Mouse (Mus musculus) ovary, postnatal 36 days (tissue): Measurements from ENCODE around the gene Polr3h.
"Not testable (repeated sequence)": the region's sequence is repeated elsewhere in the genome, so short reads cannot be mapped to it uniquely, and the experiment has no call there.

ENCODE experiments used
- DNase-seq: peaks from one replicate; pipeline ENCODE4 v3.0.0; 2022; ENCODE audit warnings: low spot score, mixed read lengths

Gene Polr3h

DNA sequence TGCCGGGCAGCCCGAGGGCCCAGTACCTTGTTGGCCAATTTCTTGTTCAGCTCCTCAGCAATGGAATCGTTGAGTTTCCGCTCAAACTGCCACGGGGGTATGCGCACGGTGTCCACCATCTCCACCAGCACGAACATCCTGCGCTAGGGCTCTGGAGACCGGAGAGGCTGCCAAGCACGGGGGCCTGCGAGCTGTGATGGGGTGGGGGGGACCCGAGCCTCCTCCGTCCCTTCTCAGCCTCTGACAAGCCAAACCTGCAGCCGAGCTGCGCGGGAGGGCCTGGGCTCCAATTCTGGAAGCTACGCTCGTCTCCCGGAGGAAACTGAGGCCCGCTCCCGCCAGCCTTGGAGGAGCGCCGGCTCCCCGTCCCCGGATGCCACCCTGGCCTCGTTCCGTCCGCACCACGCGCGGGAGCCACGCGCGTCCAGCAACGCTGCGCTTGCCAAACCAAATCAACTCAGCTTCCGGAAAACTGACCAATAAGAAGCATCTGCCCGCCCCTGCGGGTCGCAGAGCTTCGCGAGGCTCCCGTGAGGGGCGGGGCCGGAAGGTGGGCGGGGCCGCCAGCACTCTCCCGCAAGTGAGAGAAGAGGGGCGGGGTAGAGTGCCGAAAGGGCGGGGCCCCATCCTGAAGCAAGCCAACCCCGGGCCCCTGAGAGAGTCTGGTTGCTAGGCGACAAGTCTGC lies at the start of gene Polr3h:
Gene Polr3h (minus strand): TSS at position 481 of the 686 bp plus-strand sequence.
- DNase-seq, result peak; percentile 93

- DNase-seq, result not testable (repeated sequence)
Observed at GRCm38 (mm10) chr15:81975156-81975555, 49.1 kb upstream of the Polr3h start.

GRCm38 (mm10) chr15:81970498-81970897 lies 44.5 kb upstream of the Polr3h start:
- DNase-seq, result not testable (repeated sequence)

- DNase-seq, result not testable (repeated sequence)
Observed at GRCm38 (mm10) chr15:81969635-81970034, 43.6 kb upstream of the Polr3h start.

- DNase-seq, result no peak
Observed at GRCm38 (mm10) chr15:81969173-81969572, 43.1 kb upstream of the Polr3h start.

GRCm38 (mm10) chr15:81968447-81968846 lies 42.4 kb upstream of the Polr3h start:
- DNase-seq, result no peak

GRCm38 (mm10) chr15:81967821-81968220 lies 41.8 kb upstream of the Polr3h start:
- no peak for DNase-seq

GRCm38 (mm10) chr15:81966062-81966829 lies 40.2 kb upstream of the Polr3h start:
- no peak for DNase-seq

- no peak for DNase-seq
Observed at GRCm38 (mm10) chr15:81964980-81965545, 39.0 kb upstream of the Polr3h start.

GRCm38 (mm10) chr15:81964262-81964661 lies 38.2 kb upstream of the Polr3h start:
- no peak for DNase-seq

DNA sequence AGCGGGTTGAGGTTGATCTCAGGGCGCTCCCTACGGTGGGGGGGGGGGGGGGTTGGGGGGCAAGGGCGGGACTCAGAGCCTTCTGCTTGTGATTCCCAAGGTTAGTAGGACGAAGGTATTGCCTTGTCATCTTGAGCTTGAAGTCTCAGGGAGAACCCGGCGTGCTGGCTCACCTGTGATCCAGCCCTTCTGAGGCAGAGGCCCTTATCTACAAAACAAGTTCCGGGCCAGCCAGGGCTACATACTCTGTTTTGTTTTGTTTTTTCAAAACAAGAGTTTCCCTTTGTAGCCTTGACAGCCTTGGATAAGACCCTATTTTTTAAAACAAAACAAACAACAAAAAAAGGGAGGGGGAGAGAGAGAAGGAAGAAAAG lies 35.0 kb upstream of the Polr3h start:
- no peak for DNase-seq

- DNase-seq, result peak; percentile 99
Observed at GRCm38 (mm10) chr15:81960171-81961077, 34.4 kb upstream of the Polr3h start, which contains the start of gene Pmm1. Gene Pmm1 (minus strand): TSS chr15:81960930.

GRCm38 (mm10) chr15:81958906-81959305 lies 32.9 kb upstream of the Polr3h start:
- no peak for DNase-seq

DNA sequence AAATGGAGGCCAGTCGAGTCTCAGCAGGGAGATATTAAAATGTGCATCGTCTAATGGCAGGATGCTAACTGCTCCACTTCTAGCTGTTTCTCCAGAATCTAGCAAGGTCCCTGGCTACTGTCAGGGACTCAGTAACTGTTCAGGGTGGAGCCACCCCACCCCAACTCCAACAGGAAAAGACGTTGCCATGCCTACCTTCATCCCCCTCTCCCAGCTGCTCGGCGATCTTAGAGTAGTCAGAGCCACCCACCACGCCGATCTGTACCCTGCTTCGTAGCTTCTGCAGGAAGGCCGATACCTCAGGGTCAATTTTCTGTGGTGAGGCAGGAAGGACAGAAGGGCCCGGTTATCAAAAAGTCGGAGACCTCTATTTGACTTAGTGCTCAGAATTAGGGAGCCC lies 31.6 kb upstream of the Polr3h start:
- DNase-seq, result no peak

- no peak for DNase-seq
Observed at GRCm38 (mm10) chr15:81956457-81956856, 30.4 kb upstream of the Polr3h start.

DNA sequence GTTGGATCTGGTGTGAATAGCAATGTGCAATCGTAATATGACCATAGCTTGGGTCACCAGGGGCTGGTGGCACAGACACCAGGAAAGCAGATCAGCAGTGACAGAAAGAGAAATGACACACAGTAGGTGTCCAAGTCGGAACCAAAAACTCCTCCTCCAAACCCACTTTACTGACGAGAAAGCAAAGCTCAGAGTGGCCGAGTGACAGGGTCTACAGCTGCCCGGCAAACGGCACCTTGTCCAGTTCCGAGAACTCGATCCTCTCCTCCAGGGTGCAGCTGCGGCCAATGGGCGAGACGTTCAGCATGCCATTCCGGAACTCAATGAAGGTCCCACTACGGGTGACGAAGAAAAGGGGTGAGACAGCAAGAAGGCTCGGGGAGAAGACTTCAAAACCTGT lies 29.4 kb upstream of the Polr3h start:
- no peak for DNase-seq

GRCm38 (mm10) chr15:81954716-81955115 lies 28.7 kb upstream of the Polr3h start:
- DNase-seq, result no peak

DNA sequence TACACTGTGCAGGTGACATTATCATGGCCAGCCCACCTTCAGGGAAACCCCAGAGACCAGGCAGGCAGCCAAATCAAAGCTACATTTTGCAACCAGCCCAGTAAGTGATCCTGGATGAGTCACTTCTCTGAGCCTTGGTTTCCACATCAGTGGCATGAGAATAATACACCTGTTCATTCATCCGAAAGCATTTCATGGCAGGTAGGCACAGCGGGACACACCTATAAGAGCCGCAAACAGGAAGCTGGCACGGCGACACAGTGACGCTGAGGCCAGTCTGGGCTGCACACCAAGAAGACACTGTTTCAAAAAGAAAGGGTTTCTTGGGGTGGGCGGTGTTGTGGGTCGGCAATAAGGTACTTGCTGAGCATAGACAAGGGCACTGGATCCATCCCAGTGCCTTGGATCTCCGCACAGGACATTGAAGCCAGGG lies 28.1 kb upstream of the Polr3h start:
- DNase-seq, result no peak

GRCm38 (mm10) chr15:81952310-81952709 lies 26.3 kb upstream of the Polr3h start:
- no peak for DNase-seq

- DNase-seq, result no peak
Observed at GRCm38 (mm10) chr15:81951159-81951558, 25.1 kb upstream of the Polr3h start.

- no peak for DNase-seq
Observed at GRCm38 (mm10) chr15:81950716-81951115, 24.7 kb upstream of the Polr3h start.
